Mouse (Mus musculus): ENCODE results near the gene Olfr1423.
"Not testable (repeated sequence)": the region's sequence is repeated elsewhere in the genome, so short reads cannot be mapped to it uniquely, and the experiment has no call there.

The Olfr1423 gene

GRCm38 (mm10) chr19:12007105-12007931 lies 33.8 kb downstream of the Olfr1423 start:
- DNase-seq (ENCODE audit: low spot score in 2 of 2): peak; percentile 28 to 58

- DNase-seq (ENCODE audit: low spot score in 2 of 2): peak in 1 of 2 experiments; percentile 10
Measured at GRCm38 (mm10) chr19:12006361-12006947, 34.7 kb downstream of the Olfr1423 start.

- peak; percentile 78 to 84 for DNase-seq (ENCODE audit: low spot score in 2 of 2)
Measured at GRCm38 (mm10) chr19:12005376-12006360, 35.4 kb downstream of the Olfr1423 start.

- DNase-seq (ENCODE audit: low spot score in 2 of 2): no peak
Measured at GRCm38 (mm10) chr19:12004216-12005008, 36.7 kb downstream of the Olfr1423 start.

GRCm38 (mm10) chr19:12003568-12003967 lies 37.5 kb downstream of the Olfr1423 start:
- no peak for DNase-seq (ENCODE audit: low spot score in 2 of 2)

- DNase-seq (ENCODE audit: low spot score in 2 of 2): no peak
Measured at GRCm38 (mm10) chr19:12002791-12003190, 38.3 kb downstream of the Olfr1423 start.

GRCm38 (mm10) chr19:12002125-12002524 lies 39.0 kb downstream of the Olfr1423 start:
- DNase-seq (ENCODE audit: low spot score in 2 of 2): peak; percentile 45 to 52

- DNase-seq (ENCODE audit: low spot score in 2 of 2): no peak
Measured at GRCm38 (mm10) chr19:12001686-12002085, 39.4 kb downstream of the Olfr1423 start.

- no peak for DNase-seq (ENCODE audit: low spot score in 2 of 2)
Measured at GRCm38 (mm10) chr19:11995722-11996448, 45.2 kb downstream of the Olfr1423 start.

GRCm38 (mm10) chr19:11994703-11995431 lies 46.2 kb downstream of the Olfr1423 start:
- no peak for DNase-seq (ENCODE audit: low spot score in 2 of 2)

- no peak for DNase-seq (ENCODE audit: low spot score in 2 of 2)
Measured at GRCm38 (mm10) chr19:11992441-11993029, 48.6 kb downstream of the Olfr1423 start.

GRCm38 (mm10) chr19:11992034-11992433 lies 49.1 kb downstream of the Olfr1423 start:
- DNase-seq (ENCODE audit: low spot score in 2 of 2): no peak

GRCm38 (mm10) chr19:11989334-11989733 lies 51.8 kb downstream of the Olfr1423 start:
- DNase-seq (ENCODE audit: low spot score in 2 of 2): no peak

GRCm38 (mm10) chr19:11987841-11988240 lies 53.3 kb downstream of the Olfr1423 start:
- DNase-seq (ENCODE audit: low spot score in 2 of 2): no peak

GRCm38 (mm10) chr19:11984614-11985013 lies 56.5 kb downstream of the Olfr1423 start:
- not testable (repeated sequence) for DNase-seq (ENCODE audit: low spot score in 2 of 2)
